Mouse (Mus musculus): ENCODE data around the gene Cdk5rap3. TPM values are rescaled to one million over a fixed set of nuclear protein-coding genes. Genes with fewer than 3 reads are reported as not detected.

The Cdk5rap3 gene
- total RNA-seq, 2 experiments from 2014 or later, result 28.6 to 30.0 TPM

DNA sequence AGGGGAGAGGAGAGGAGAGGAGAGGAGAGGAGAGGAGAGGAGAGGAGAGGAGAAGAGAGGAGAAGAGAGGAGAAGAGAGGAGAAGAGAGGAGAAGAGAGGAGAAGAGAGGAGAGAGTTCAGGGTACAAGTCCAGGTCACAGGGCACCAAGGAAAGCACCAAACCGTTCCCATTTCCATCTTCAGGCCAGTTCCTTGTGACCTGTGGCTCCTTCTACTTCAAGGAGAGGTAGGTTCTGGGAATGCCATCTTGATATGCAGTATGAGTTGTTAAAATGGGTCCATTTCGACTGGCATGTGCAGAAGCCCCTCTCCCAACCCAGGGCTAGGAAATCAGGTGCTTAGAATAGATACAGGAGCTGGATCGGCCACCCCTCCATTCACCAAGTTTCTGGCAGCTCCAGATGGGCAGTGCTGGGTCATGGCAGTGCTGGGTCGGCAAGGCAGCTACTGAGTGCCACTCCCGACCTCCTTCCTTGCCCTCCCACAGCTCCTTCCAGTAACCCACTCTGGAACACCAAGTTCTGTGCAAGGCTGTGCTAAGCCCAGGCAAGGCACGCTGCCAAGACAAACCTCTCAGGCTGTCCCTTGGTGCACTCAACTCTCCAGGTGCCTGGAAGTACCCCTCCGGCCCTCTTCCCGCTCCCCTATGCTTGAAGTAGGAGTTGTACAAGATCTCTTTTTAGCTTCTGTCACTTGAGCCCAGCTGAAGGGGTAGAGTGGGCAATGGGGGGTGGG is 15.2 kb upstream of the Cdk5rap3 start:
- no peak for DNase-seq (ENCODE audit: extremely low spot score in 1 of 2, low spot score in 2 of 2)
- intact Hi-C loops (cut with DNase I), result no loop called here
- Histone ChIP-seq H3K27ac (no peak overlapping the region), H3K4me3 (no peak overlapping the region)
- no peak for TF ChIP-seq CTCF (IDR thresholded peaks at IDR 0.05)

DNA sequence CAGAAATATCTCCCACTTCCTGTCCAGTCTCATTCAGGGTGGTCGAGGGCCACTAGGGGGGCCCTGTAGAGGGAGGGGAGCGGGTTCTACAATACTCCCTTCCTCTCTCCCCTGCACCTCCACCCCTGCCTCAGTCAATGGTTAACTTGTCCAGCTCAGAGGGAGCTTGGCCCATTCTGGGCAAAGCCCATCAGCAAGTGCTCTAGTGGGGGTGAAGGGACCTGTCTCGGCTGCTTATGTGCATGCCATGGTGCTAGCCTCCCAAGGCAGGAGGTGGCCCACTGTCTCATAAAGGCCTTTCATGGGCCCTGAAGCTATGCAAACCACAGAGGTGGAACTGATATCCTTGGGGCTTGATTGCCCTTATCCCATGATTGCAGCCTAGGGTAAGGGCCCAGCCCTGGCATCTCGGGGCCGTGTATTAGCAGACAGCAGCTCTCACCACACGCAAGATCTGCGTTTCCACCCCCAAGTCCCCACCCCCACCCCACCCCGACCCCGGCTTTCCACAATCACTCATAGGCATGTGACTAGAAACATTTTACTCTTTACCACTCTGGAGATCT is 13.6 kb upstream of the Cdk5rap3 start:
- intact Hi-C loops (cut with DNase I), result no loop called here
- TF ChIP-seq CTCF (IDR thresholded peaks at IDR 0.05), result no peak
- Histone ChIP-seq H3K4me3 (no peak overlapping the region), H3K27ac (no peak overlapping the region)
- no peak for DNase-seq (ENCODE audit: extremely low spot score in 1 of 2, low spot score in 2 of 2)

DNA sequence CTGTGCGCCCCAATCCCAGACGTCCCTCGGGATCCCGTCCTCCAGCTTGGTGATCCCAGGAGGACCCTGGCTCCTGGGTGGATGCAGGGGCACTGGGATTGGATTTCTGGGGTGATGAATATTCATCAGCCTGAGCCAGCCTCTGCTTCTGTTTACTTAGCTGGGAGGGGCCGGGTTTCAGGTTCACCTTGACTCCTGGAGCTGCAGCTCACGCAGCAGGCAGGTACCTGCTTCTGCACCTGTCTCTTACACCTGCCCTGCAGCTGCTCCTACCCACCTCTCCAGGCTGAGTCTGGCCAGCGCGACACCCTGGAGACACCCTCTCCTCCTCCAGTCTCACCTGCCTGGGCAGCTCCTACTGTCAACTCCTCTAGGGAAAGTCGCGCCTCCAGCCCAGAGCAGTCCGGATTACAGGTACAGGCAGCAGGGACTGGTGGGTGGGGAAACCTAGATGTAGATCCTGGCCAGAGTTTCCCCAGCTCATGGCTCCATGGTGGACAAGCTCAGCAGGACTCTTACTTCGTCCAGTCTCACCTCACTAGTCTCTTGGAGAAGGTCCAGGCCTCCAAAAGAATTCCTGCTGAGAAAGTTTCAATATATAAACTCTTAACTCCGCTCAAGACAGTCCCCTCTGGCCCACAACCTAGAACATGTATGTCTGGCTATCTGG is 12.9 kb upstream of the Cdk5rap3 start:
- Histone ChIP-seq H3K27ac (no peak overlapping the region), H3K4me3 (no peak overlapping the region)
- intact Hi-C loops (cut with DNase I), result no loop called here
- DNase-seq (ENCODE audit: extremely low spot score in 1 of 2, low spot score in 2 of 2), result no peak
- no peak for TF ChIP-seq CTCF (IDR thresholded peaks at IDR 0.05)

DNA sequence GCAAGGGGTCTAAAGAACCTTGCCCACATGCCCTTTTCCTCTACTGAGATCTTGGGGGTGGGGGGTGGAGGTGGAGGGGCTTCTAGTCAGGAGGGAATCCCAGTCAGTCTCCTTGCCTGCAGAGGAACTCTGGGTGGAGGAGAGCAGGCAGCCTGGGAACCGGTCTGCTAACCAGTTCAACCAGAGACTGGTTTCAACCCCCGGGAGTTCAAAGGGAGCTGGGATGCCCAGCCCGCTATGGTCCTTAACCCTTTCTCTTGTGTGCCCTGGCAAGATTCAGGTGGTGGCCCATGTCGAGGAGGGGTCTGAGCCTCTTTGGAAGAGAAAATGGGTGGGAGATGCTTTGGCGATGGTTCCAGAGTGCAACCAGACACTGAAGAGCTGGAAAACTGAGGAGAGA is 12.4 kb upstream of the Cdk5rap3 start:
- no peak overlapping the region for H3K27ac ChIP-seq
- no peak for DNase-seq (ENCODE audit: extremely low spot score in 1 of 2, low spot score in 2 of 2)
- no peak for TF ChIP-seq CTCF (IDR thresholded peaks at IDR 0.05)
- intact Hi-C loops (cut with DNase I), result no loop called here
- H3K4me3 ChIP-seq, result no peak overlapping the region

DNA sequence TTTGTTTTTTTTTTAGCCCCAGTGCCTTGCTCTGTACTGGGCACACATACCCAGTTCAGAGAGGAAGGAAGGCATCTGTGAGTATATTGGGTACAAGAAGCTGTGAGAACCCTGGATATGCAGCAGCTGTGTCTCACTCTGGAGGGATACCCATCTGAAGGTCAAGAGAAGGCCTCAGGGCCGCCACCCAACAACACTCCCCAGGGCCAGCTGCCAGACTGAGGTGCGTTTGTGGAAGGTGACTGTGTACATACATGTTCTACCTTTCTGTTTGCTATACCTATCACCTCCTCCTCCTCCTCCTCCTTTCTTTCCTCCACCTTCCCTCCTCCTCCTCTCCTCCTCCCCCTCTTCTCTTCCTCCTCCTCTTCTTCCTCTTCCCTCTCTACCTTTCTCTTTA is 11.8 kb upstream of the Cdk5rap3 start, which contains the start of gene Prr15l:
TSS of gene Prr15l (plus strand) at position 17 of the 400 bp plus-strand sequence.
- H3K27ac ChIP-seq, result no peak within 1 kb of the TSS
- no peak for TF ChIP-seq CTCF (IDR thresholded peaks at IDR 0.05)
- intact Hi-C loops (cut with DNase I), result no loop called here
- no peak within 1 kb of the TSS for H3K4me3 ChIP-seq
- DNase-seq (ENCODE audit: extremely low spot score in 1 of 2, low spot score in 2 of 2), result no peak

DNA sequence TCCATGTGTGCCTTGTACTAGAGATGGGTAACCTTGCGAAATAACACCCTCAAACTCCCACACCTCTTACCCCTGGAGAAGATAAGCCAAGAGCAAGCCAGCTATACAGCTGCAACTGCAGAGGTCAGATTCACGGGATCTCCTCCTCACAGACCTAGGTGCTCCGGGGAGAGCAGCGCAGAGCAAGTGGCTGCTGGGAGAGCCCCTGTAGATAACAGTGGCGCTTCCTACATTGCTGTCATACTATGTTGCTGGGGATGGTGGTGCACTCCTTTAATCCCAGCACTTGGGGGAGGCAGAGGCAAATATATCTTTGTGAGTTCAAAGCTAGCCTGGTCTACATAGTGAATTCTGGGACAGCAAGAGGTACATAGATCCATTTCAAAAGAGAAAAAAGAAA is 10.3 kb upstream of the Cdk5rap3 start:
- TF ChIP-seq CTCF (IDR thresholded peaks at IDR 0.05), result no peak
- Histone ChIP-seq H3K4me3 (no peak overlapping the region), H3K27ac (no peak overlapping the region)
- intact Hi-C loops (cut with DNase I), result no loop called here
- DNase-seq (ENCODE audit: extremely low spot score in 1 of 2, low spot score in 2 of 2), result no peak

DNA sequence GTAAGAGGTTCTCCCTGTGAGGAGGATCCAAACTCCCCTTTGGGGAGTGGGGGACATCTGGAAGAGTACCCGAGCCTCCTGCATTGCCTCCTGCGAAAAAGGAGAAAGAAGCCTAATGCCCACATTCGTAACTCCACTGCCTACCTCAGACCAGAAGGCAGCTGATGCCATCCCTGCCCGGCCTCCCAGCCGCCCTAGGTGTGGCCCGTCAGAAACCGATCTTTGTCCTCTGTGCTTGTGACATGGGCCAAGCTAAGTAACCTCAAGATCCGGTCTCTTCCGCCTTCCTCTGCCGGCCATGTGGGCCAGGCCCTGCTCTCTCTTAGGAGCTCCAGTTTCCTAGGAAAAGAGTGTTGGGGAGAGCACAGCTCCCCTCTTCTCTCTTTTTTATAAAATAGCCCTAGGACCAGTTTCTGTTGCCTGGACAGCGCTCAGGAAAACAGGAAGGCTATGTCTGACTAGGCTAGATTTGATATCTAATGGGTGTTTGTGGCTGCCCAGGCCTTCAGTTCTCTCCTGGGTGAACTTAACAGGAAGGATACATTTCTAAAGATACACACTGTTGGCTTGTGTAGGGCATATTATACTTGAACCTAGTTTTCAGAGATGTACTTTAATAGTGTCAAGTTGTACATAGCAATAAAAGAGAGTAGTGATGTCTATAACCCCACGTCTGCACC is 9.3 kb upstream of the Cdk5rap3 start:
- TF ChIP-seq CTCF (IDR thresholded peaks at IDR 0.05), result no peak
- intact Hi-C loops (cut with DNase I), result no loop called here
- Histone ChIP-seq H3K4me3 (no peak overlapping the region), H3K27ac (no peak overlapping the region)
- DNase-seq (ENCODE audit: extremely low spot score in 1 of 2, low spot score in 2 of 2), result no peak

DNA sequence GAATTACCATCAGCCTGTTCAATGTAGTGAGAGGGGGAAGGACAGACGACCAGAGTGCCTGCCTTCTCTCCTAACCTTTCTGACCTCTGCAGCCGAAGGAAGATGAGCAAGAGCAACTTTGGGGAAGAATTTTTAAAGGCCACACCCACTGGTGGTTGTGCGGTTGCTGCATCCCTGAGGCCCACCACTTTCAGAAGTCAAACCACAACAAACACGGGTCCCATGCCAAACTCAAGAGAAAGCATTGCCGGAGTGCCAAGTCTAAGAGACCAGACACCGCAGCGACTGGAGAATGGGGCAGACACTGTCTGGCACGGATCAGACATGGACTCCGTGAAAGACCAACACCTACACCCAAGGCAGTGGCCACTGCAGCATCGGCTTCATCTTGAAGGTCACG is 8.6 kb upstream of the Cdk5rap3 start:
- intact Hi-C loops (cut with DNase I), result no loop called here
- DNase-seq (ENCODE audit: extremely low spot score in 1 of 2, low spot score in 2 of 2), result no peak
- no peak overlapping the region for H3K4me3 ChIP-seq
- TF ChIP-seq CTCF (IDR thresholded peaks at IDR 0.05), result no peak
- no peak overlapping the region for H3K27ac ChIP-seq

DNA sequence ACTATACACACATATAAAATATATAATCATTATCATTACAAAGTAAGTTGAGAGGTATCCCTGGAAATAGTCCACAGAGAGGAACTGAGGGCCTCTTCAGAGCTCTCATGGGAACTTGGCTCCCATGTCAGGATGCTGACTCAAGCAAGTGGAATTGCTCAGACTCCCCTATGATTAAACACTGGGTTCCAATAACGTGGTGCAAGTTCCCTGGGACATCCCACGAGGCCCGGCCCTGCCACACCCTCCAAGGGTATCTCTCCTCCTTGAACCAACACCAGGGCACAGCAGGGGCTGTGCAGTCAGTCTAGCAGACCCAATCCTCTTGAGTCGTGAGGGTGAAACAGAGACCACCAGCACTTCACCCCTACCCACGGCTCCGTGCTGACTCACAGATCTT is 2.7 kb upstream of the Cdk5rap3 start:
- Histone ChIP-seq H3K27ac (no peak overlapping the region), H3K4me3 (no peak overlapping the region)
- intact Hi-C loops (cut with DNase I), result no loop called here
- no peak for TF ChIP-seq CTCF (IDR thresholded peaks at IDR 0.05)
- DNase-seq (ENCODE audit: extremely low spot score in 1 of 2, low spot score in 2 of 2), result no peak

DNA sequence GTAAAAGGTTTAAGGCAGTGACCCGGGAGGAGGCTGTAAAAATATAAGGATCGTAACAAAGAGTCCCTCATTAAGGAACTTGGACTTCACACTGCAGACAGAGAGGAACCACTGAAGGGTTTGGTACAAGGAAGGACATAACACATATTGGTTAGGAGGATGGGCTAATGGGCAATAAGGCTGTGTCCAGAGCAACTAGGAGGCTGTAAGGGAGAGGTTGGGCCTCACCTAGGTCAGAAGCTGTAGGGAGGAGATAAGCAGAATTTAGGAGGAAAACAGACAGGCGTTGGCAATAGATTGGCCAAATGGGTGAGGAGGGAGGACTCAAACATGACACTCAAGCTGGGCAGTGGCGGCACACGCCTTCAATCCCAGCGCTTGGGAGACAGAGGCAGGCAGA is 1.1 kb upstream of the Cdk5rap3 start:
- no peak overlapping the region for H3K27ac ChIP-seq
- no peak for DNase-seq (ENCODE audit: extremely low spot score in 1 of 2, low spot score in 2 of 2)
- no peak for TF ChIP-seq CTCF (IDR thresholded peaks at IDR 0.05)
- intact Hi-C loops (cut with DNase I), result loop anchor here (2.0 kb wide), 2 partner anchors 59 to 105 kb away; no protein-coding TSS in a partner anchor
- no peak overlapping the region for H3K4me3 ChIP-seq

DNA sequence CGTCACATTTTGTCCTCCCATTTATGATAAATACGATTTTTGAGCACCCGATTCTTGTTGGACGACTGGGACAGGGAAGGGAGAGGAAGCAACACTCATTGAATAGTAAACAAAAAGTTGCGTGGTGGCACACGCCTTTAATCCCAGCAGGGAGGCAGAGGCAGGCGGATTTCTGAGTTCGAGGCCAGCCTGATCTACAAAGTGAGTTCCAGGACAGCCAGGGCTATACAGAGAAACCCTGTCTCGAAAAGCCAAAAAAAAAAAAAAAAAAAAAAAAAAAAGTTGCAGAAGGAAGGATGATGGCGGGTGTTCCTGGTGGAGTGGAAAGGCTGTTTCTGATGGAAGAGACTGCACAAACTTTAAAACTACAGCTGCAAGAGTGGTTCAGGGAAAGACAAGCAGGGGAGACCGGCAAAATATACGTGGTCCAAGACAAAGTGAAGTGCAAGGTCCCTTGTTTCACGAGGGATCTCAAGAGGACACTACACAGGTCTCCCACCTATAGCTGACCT is 645 bp upstream of the Cdk5rap3 start:
- TF ChIP-seq CTCF (IDR thresholded peaks at IDR 0.05), result no peak
- Histone ChIP-seq H3K4me3 (peak overlapping the region; percentile 69), H3K27ac (no peak overlapping the region)
- intact Hi-C loops (cut with DNase I), result loop anchor here (1.0 to 2.0 kb wide), 4 partner anchors 20 to 106 kb away; no protein-coding TSS in a partner anchor
- no peak for DNase-seq (ENCODE audit: extremely low spot score in 1 of 2, low spot score in 2 of 2)

DNA sequence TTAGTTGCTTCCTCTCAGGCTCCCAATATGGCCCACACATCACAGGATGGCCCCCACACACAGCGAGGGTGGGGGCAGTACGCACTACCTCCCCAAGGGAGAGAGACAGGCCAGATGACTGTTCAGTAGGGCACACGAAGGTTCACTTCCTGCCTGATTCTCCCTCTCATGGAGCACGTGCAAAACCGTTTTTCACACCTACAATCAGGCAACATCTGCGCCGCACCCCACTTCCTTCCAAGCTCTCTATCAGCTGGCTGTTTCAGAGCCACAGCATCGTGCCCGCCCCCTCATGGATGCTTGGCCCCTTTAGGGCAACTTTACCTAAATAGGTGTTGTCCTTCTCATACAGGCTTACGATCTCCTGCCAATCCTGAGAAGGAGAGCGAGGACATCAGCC is 3.6 kb downstream of the Cdk5rap3 start:
- H3K4me3 ChIP-seq, result no peak overlapping the region
- intact Hi-C loops (cut with DNase I), result no loop called here
- no peak for TF ChIP-seq CTCF (IDR thresholded peaks at IDR 0.05)
- DNase-seq (ENCODE audit: extremely low spot score in 1 of 2, low spot score in 2 of 2), result no peak
- no peak overlapping the region for H3K27ac ChIP-seq

Data from left cerebral cortex, adult 2 months (tissue).